Mouse (Mus musculus) heart, postnatal 0 days (tissue): ENCODE results near the gene Zfp931.

ENCODE experiments used
- CTCF ChIP-seq: IDR thresholded peaks from 2 replicates; pipeline ENCODE4 v1.5.1; 2016; ENCODE audit warnings: antibody characterized with exemption, control low read depth, low read depth
- EP300 ChIP-seq: IDR thresholded peaks from 2 replicates; pipeline ENCODE4 v1.6.1; 2016; ENCODE audit warnings: antibody characterized with exemption, low read depth

DNA sequence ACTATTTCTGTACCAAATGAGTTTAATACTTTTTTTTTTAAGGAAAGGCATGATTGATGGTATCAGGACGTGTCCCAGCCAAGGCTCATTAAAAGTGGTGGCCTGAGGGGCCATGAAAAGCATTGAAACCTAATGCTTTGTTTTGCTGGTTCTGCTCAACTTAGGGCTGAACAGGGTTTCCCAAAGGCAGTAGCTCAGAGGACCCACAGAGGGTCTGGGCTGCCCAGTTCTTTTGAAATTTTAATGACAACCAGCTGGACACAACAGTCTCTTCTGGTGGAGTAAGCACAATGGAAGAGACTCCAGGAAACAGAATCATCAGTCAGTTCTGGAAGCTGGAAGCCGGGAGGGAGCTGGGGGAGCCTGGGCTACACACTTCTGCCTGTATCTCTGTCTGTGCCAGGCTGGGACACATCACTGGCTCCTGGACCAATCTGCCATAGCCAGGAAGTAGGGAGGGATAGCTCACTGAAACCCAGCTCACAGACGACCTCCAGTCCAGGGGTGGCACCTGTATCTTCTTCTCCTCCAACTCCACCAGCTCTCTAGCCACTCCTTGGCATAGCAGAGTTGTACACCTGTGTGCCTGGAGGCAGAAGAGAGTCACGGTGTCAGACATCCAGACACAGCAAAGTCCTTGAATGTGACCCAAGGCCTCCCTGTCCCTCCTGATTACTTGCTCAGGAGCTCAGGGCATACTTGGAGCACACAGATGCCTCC is 43.8 kb upstream of the Zfp931 start:
- TF ChIP-seq CTCF (no peak), EP300 (no peak)
